Mouse (Mus musculus) intestine, embryonic 16.5 days (tissue): ENCODE data around the gene Zfp704. TPM values are rescaled to one million over a fixed set of nuclear protein-coding genes. Genes with fewer than 3 reads are reported as not detected.

ENCODE experiments used
- ATAC-seq: fragments of 200-750 bp; cut with Nextera tagmentation; 2 replicates; pipeline ENCODE4 v1.8.0; 2017; ENCODE audit warnings: moderate TSS enrichment, moderate library complexity
- H3K27ac ChIP-seq: fragments of 300-500 bp; sonication (generic); 2 replicates; pipeline ENCODE4 v1.5.1; 2014; ENCODE audit warnings: mild to moderate bottlenecking, low read length
- H3K27me3 ChIP-seq: fragments of 300-500 bp; sonication (generic); replicated peaks from 2 replicates; pipeline ENCODE4 v1.6.1; 2014; ENCODE audit warnings: low read length, control low read depth, mixed read lengths; ENCODE audit not compliant: control insufficient read depth, insufficient read depth
- H3K36me3 ChIP-seq: fragments of 300-500 bp; sonication (generic); 2 replicates; pipeline ENCODE4 v1.6.1; 2014; ENCODE audit warnings: low read length, control low read depth; ENCODE audit not compliant: control insufficient read depth, insufficient read depth
- H3K4me1 ChIP-seq: fragments of 300-500 bp; sonication (generic); 2 replicates; pipeline ENCODE4 v1.6.1; 2014; ENCODE audit warnings: low read length, control low read depth, mixed read lengths; ENCODE audit not compliant: control insufficient read depth, insufficient read depth
- H3K4me2 ChIP-seq: fragments of 300-500 bp; sonication (generic); 2 replicates; pipeline ENCODE4 v1.6.1; 2014; ENCODE audit warnings: low read depth, low read length, control low read depth
- H3K4me3 ChIP-seq: fragments of 300-500 bp; sonication (generic); 2 replicates; pipeline ENCODE4 v1.5.1; 2014; ENCODE audit warnings: mild to moderate bottlenecking, low read length
- H3K9ac ChIP-seq: fragments of 300-500 bp; sonication (generic); 2 replicates; pipeline ENCODE4 v1.6.1; 2014; ENCODE audit warnings: low read depth, low read length
- H3K9me3 ChIP-seq: fragments of 300-500 bp; sonication (generic); 2 replicates; pipeline ENCODE4 v1.6.1; 2016; ENCODE audit warnings: low read length, control low read depth; ENCODE audit not compliant: control insufficient read depth
- WGBS: fragments of 180-500 bp; shearing (Covaris S2); extraction: QIAGEN DNeasy Blood & Tissue Kit; methylation state at CpG from one replicate; pipeline ENCODE4 v1.1.7; 2014; 5-methylcytosine and 5-hydroxymethylcytosine counted together
- polyA plus RNA-seq: library from polyadenylated mRNA; unstranded; fragments of >200 nt; fragmentation: Nextera tagmentation; extraction: Ambion mirVana; gene quantifications from 2 replicates; pipeline ENCODE4 v1.2.1, GENCODE M21; 2015

Zfp704 gene
- polyA plus RNA-seq, 1 experiment from 2014 or later: 4.4 TPM

GRCm38 (mm10) chr3:9583516-9583915, 26.4 kb downstream of the Zfp704 start:
- Histone ChIP-seq H3K4me2 (no peak overlapping the region), H3K9me3 (no peaks in the 10 kb centered on the region), H3K27me3 (no peaks in the 10 kb centered on the region), H3K27ac (no peak overlapping the region), H3K9ac (no peak overlapping the region), H3K4me3 (no peak overlapping the region), H3K36me3 (no peaks in the 10 kb centered on the region), H3K4me1 (peaks cover 23% of the 10 kb centered on the region)
- no peak for ATAC-seq
- 68% methylated on average over 2 of the region's 2 CpGs for WGBS

DNA sequence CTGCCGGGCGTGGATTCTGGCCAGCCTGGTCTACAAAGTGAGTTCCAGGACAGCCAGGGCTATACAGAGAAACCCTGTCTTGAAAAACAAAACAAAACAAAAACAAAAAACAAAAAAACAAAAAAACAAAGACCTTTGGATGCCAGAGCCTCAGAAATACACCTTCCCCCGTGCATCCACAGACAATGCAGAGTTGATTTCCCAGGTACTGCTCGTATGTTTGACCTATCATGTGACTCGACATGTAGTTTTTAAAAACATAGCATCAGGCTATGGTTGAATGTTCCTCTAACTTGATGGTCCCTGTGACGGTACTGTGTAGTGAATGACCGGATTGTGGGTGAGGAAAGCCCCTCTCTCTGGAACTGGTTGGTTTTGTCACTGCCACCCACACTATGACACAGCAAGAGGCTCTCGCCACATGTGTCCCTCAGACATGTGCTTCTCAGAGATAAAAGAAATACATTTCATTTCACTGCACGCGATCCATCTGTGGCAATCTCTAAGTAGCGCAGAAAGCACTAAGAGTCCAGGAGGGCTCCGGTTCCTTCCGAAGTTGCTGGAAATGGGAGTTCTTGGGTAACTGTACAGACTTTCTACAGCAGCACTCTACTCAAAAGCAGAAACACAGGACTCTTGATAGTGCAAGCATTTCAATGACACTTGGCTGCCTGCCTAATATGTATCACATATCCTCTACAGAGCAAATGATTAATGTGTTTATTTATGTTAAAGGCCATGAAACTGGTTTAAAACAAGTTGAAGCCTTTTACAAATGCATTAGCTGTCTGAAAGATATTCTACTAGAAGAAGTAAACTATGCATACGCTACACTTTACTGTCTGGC, 28.7 kb downstream of the Zfp704 start:
- Histone ChIP-seq H3K27ac (no peak overlapping the region), H3K4me1 (peaks cover 23% of the 10 kb centered on the region), H3K27me3 (no peaks in the 10 kb centered on the region), H3K4me3 (no peak overlapping the region), H3K36me3 (no peaks in the 10 kb centered on the region), H3K4me2 (no peak overlapping the region), H3K9me3 (no peaks in the 10 kb centered on the region), H3K9ac (no peak overlapping the region)
- WGBS: 78% methylated on average over 14 of the region's 14 CpGs
- peak; percentile 53 for ATAC-seq

DNA sequence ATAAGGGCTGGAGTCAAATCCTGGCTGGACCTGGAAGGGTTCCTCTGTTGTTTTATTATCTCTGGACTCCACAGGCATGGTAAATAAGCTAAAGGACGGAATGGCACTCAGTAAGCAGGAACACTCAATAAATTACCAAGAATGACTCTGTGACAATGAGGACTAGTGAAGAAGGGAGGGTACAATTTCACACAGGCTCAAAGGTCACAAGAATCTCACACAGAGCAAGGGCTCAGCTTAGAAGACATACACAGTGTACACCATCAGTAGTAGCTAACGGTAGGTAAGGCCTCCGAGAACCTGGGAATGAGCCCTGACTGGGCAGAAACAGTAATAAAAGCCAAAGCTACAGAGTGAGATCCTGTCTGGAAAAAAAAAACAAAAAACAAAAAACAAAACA, 29.8 kb downstream of the Zfp704 start:
- Histone ChIP-seq H3K27me3 (no peaks in the 10 kb centered on the region), H3K4me2 (no peak overlapping the region), H3K4me1 (peaks cover 23% of the 10 kb centered on the region), H3K9me3 (no peaks in the 10 kb centered on the region), H3K36me3 (no peaks in the 10 kb centered on the region), H3K4me3 (no peak overlapping the region), H3K27ac (no peak overlapping the region), H3K9ac (no peak overlapping the region)
- 63% methylated on average over 3 of the region's 3 CpGs for WGBS
- ATAC-seq: peak; percentile 69

GRCm38 (mm10) chr3:9579028-9579643, 30.7 kb downstream of the Zfp704 start:
- no peaks in the 10 kb centered on the region for H3K36me3 ChIP-seq
- H3K4me3 ChIP-seq: no peak overlapping the region
- H3K4me1 ChIP-seq: peaks cover 30% of the 10 kb centered on the region
- H3K4me2 ChIP-seq: no peak overlapping the region
- 53% methylated on average over 4 of the region's 4 CpGs for WGBS
- no peaks in the 10 kb centered on the region for H3K27me3 ChIP-seq
- H3K9ac ChIP-seq: no peak overlapping the region
- no peaks in the 10 kb centered on the region for H3K9me3 ChIP-seq
- ATAC-seq: no peak
- H3K27ac ChIP-seq: no peak overlapping the region

DNA sequence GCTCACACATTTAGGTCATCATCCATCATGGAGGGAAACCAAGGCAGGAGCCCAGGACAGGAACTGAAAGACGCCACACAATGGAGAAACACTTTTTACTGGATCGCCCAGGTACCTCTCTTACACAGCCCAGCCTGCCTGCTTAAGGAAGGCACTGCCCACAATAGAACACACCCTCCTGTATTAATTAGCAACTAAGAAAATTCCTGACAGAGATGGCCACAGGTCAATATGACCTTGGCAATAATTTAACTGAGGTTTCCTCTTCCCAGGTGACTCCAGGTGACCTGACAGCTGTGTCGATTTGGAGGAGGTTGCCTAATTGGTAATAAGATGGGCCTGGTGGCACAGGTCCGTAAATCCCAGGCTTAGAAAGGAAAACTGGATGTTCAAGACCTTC, 33.0 kb downstream of the Zfp704 start:
- H3K27ac ChIP-seq: no peak overlapping the region
- peaks cover 28% of the 10 kb centered on the region for H3K4me1 ChIP-seq
- ATAC-seq: no peak
- no peaks in the 10 kb centered on the region for H3K36me3 ChIP-seq
- no peaks in the 10 kb centered on the region for H3K27me3 ChIP-seq
- 71% methylated on average over 4 of the region's 4 CpGs for WGBS
- no peak overlapping the region for H3K9ac ChIP-seq
- no peak overlapping the region for H3K4me2 ChIP-seq
- H3K4me3 ChIP-seq: no peak overlapping the region
- H3K9me3 ChIP-seq: no peaks in the 10 kb centered on the region

DNA sequence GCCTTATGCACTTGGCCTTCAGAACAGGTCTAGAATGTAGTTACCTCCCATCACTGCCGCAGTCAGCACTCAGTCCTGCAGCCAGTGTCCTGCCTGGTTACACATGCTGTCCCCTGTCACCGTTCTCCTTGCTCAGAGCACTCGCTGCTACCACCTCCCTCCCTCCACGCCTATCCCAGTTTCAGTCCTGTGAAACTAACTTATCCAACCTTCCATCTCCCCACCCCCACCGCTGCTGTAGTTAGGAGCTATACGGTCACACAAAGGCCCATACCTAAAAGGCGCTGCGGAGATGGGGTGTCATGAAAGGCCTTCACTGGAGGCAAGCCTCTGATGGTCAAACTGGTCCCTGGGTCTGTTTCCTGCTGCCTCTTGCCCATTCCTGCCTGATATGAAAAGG, 35.6 kb downstream of the Zfp704 start:
- H3K27me3 ChIP-seq: no peaks in the 10 kb centered on the region
- H3K9ac ChIP-seq: no peak overlapping the region
- no peak overlapping the region for H3K4me3 ChIP-seq
- H3K4me2 ChIP-seq: no peak overlapping the region
- 72% methylated on average over 8 of the region's 8 CpGs for WGBS
- no peaks in the 10 kb centered on the region for H3K36me3 ChIP-seq
- H3K9me3 ChIP-seq: no peaks in the 10 kb centered on the region
- no peak overlapping the region for H3K27ac ChIP-seq
- peaks cover 20% of the 10 kb centered on the region for H3K4me1 ChIP-seq
- ATAC-seq: peak; percentile 29; the same call in 1 of the 2 replicates

DNA sequence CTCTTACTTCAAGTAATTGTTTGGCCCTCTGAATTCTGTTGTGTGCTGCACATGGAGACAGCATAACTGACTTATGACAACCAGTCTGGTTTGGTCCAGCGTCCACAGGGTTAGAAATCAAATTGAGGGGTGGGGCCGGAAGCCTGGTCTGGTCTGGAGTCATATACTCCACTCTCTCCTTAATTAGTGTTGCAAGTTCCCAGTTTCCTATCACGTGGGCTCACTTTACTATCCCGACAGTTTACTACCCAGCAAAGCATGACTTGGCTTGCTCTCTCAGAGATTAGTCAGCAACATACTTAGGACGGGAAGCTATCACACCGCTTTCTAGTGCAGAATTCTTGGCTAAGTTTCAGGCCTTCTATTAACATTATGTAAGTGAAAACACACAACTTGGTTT, 36.3 kb downstream of the Zfp704 start:
- H3K9me3 ChIP-seq: no peaks in the 10 kb centered on the region
- no peak overlapping the region for H3K4me3 ChIP-seq
- H3K27me3 ChIP-seq: no peaks in the 10 kb centered on the region
- no peak overlapping the region for H3K9ac ChIP-seq
- no peak overlapping the region for H3K4me2 ChIP-seq
- 16% methylated on average over 6 of the region's 6 CpGs for WGBS
- no peaks in the 10 kb centered on the region for H3K36me3 ChIP-seq
- no peak overlapping the region for H3K27ac ChIP-seq
- ATAC-seq: peak; percentile 91
- peaks cover 17% of the 10 kb centered on the region for H3K4me1 ChIP-seq

DNA sequence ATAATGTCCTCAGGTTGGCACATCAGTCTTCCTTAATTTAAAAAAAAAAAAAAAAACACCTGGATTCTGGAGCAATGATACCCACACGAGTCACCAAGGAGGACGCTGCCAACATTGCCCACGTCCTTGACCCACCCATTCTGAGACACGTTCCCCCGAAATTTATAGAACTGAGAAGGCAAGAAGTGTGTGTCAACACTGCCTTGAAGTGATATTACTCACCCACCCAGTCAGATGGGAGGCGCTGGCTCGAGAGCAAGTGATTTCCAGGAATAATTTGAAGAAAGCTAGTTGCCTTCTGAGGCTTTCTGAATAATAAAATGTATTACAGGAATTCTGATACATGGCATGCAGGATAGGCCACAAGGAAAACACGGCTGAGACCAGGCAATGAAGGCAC, 37.6 kb downstream of the Zfp704 start:
- 78% methylated on average over 8 of the region's 8 CpGs for WGBS
- Histone ChIP-seq H3K27ac (no peak overlapping the region), H3K9ac (no peak overlapping the region), H3K4me2 (no peak overlapping the region), H3K36me3 (no peaks in the 10 kb centered on the region), H3K27me3 (no peaks in the 10 kb centered on the region), H3K9me3 (no peaks in the 10 kb centered on the region), H3K4me1 (peaks cover 17% of the 10 kb centered on the region), H3K4me3 (no peak overlapping the region)
- no peak for ATAC-seq

DNA sequence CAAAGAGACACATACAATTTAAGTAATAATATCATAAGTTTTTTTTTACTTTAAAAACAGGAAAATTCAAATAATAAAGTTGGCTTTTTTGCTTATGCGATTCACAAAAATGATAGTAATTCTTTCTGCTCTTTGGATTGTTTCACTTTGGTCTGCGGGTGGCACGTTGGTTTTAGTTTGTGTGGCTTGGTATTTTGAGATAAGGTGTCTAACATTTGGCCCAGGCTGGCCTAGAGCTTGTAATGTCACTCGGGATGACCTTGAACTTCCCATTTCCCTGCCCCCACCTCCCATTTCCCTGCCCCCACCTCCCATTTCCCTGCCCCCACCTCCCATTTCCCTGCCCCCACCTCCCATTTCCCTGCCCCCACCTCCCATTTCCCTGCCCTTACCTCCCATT, 39.1 kb downstream of the Zfp704 start:
- no peak for ATAC-seq
- Histone ChIP-seq H3K4me3 (no peak overlapping the region), H3K27me3 (no peaks in the 10 kb centered on the region), H3K4me1 (peaks cover 17% of the 10 kb centered on the region), H3K27ac (no peak overlapping the region), H3K9ac (no peak overlapping the region), H3K36me3 (no peaks in the 10 kb centered on the region), H3K4me2 (no peak overlapping the region), H3K9me3 (no peaks in the 10 kb centered on the region)
- 92% methylated on average over 4 of the region's 4 CpGs for WGBS
